Mouse (Mus musculus): ENCODE measurements around the gene D630003M21Rik.

GRCm38 (mm10) chr2:158228670-158229502 lies at the start of gene D630003M21Rik:
- TF ChIP-seq POLR2A (IDR thresholded peaks at IDR 0.05; ENCODE audit: borderline replicate concordance, low read depth, low read length): no peak
- TF ChIP-seq CTCF (IDR thresholded peaks at IDR 0.05; ENCODE audit: low read depth, low read length): no peak

Data from bone marrow macrophage, adult 2 months (primary cell).